Mouse (Mus musculus): ENCODE measurements around the gene Plagl1.
"Not testable (repeated sequence)": the region's sequence is repeated elsewhere in the genome, so short reads cannot be mapped to it uniquely, and the experiment has no call there.

The Plagl1 gene

GRCm38 (mm10) chr10:13060021-13060668, at the start of gene Plagl1:
TSS of gene Plagl1 (plus strand) at chr10:13060504.
- DNase-seq: no peak

DNA sequence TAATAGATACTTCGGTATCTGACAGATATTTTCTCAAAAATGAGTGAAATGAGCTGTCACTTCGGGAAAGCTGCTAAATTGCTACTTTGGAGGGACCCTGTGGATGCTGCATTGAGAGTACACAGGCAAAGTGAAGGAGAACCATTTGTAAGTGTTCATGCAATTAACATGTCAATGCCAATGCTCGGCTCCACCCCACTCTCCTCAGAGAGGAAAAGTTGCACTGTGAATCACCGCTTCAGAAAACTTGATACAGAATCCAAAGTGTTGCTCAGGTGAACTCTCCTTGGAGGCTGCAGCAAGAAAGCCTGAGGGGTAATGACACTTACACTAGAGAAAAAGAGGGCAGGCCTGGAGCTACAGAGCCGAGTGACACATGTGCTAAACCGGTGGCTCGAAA, 46.3 kb upstream of the Plagl1 start:
- no peak for DNase-seq

DNA sequence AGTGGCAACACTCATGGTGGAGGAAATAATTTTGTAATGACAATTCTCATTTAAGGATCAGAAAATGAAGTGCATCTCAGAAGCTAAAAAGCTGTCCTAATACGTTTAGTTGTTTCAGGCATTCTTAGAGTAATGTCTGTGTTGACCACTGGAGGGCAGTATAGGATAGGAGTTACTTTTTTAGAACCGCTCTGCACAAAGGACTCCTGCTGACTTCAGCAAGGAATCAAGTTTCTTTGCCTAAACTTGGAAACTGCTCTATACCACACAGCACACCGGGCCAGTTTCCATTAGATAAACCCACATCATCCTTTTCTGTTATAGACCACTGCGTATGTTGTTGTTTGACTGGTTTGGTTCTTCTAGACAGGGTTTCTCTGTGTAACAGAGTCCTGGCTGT, 43.7 kb upstream of the Plagl1 start:
- DNase-seq: peak; percentile 25

DNA sequence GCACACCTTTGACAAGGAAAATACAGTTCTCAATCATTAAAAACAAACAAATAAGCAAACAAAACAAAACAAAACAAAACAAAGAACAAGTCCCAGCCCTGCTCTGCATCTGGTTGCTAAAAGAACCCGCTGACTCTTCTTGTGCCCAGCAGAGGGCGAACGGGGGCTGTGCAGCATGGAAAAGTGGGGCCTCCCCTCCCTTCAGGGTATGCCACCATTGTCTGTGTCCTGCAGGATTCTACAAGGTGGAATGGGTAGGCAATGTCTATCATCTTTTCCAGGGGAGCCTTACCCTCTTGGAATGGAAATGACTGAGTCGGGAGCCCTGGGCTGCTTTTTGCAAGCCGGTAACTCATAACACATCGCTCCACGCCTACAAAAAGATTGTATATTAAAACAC, 41.8 kb upstream of the Plagl1 start:
- no peak for DNase-seq

DNA sequence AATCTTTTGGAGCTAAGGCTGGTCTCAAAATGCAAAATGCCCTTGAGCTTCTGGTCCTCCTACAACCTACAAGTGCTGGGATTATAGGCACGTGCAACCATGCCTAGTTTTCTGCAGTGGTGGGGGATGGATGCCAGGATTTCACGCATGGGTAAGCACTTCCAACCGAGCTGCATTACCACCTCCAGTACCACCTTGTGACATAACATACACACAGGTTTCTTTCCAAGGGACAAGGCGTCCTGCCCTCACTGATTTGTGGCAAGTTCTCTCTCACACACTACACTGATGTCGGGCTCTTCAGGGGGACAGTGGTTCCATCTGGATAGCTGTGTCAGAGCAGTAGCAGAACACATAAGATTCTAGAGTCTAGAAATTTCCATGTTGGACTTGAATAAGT, 41.3 kb upstream of the Plagl1 start:
- no peak for DNase-seq

- no peak for DNase-seq
Observed at GRCm38 (mm10) chr10:13022103-13022502, 38.2 kb upstream of the Plagl1 start.

DNA sequence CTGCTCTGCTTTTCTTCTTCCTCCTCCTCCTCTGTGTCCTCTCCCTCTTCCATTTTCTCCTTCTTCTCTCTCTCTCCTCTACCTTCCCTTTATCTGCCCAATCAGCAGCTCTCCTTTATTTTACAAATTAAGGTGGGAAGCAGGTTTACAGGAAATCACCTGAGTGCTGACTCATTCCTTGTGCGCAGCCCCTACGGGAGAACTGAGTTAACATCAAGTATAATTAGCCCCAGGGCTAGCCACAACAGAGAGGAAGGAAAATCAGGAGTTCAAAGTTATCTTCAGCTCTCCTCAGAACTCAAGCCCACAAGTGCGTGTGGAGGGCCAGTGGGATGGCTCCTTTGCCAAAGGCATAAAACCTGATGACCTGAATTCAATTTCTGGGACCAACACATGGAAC, 36.3 kb upstream of the Plagl1 start:
- not testable (repeated sequence) for DNase-seq

- no peak for DNase-seq
Observed at GRCm38 (mm10) chr10:13027702-13028101, 32.6 kb upstream of the Plagl1 start.

- DNase-seq: no peak
Observed at GRCm38 (mm10) chr10:13028215-13028614, 32.1 kb upstream of the Plagl1 start.

DNA sequence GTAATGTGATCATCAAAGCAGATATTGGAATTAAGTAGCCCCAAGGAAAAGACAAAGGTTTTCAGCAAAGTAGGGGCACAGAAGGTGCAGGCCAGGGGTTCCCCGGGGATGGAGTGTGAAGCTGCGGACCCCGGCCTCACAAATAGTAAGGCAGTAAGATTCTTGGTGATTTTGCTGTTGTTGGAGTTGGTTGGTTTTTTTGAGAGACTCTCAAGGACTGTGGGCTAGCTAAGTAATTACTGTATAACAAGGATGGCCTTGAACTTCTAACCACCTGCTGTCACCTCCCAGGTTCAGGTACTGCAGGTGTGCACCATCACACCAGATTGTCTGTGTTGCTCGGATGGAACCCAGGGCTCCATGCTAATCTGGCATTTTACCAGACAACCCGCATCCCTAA, 30.9 kb upstream of the Plagl1 start:
- DNase-seq: no peak

DNA sequence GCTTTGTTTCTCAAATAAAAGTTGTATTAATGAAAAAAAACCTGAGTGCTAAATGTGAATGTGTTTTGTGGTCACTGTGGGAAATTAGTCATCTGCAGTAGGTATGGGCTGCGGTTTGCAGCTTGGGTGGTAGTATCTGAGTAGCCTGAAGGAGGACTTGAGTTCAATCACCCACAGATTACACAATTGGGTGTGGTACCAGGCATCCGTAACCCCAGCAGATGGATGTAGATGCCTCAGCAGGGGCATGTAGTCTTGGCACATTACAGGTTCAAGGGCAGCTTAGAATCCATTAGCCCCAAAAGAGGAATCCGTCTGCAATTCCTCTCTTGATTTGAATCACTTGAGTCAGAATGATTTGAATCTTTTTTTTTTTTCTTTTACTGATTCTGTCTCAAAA, 25.0 kb upstream of the Plagl1 start:
- no peak for DNase-seq

GRCm38 (mm10) chr10:13039637-13040174, 20.6 kb upstream of the Plagl1 start:
- DNase-seq: no peak

DNA sequence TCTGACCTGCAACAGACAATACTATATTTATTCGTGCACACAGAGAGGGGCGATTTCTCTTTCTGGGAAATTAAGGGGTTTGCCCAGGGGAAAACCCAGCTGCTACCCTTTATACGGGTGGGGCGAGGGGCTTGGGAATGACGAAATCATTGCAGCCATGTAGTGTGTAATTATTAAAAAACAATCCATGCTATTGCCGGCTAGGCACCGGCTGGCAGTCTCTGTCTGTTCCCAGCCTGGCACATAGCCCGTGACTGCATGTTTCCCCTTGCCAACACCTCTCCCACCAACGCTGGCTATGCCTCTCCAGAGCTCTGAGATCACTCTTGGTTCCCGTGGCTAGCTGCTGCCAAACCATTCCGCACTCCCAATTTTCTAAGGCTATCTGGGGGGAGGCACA, 15.6 kb upstream of the Plagl1 start:
- no peak for DNase-seq

DNA sequence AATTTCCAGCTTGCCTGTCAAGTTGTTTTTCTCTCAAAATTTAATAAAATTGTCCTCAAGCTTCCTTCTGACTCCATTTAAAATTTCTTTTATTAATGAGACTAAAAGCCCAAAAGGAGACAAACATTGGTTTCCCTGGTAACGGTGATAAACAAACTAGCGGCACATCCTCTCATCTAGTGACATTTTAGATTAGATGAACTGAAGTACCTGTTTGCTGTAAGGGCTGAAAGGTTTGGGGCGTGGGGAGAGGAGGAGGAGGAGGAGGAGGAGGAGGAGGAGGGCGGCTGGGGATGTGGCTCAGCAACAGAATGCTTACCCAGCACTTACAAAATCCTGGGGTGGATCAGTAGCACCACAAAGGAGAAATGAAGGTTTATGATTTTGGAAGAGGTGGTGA, 12.5 kb upstream of the Plagl1 start:
- DNase-seq: no peak

DNA sequence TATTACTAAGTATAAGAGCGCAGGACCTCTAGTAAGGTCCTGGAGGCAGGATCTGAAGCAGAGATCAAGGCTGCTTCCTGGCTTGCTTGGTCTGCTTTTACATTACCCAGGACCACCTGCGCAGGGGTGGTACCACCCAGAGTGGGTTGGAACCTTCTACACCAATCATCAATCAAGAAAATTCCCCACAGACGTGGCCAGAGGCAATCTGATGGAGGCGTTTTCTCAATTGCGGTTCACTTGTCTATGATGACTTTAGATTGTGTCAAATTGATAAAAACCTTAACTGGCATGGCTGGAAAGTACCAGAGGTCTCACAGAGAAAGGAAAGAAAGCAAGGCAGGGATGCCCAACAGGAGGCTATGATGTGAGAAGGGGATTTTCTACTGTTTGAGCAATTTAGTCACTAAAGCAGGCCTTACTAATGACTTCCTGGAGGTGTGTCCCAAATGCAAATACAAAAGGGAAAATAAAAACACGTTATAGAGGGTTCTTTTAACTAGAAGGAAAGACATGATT, 3.4 kb upstream of the Plagl1 start:
- DNase-seq: no peak

DNA sequence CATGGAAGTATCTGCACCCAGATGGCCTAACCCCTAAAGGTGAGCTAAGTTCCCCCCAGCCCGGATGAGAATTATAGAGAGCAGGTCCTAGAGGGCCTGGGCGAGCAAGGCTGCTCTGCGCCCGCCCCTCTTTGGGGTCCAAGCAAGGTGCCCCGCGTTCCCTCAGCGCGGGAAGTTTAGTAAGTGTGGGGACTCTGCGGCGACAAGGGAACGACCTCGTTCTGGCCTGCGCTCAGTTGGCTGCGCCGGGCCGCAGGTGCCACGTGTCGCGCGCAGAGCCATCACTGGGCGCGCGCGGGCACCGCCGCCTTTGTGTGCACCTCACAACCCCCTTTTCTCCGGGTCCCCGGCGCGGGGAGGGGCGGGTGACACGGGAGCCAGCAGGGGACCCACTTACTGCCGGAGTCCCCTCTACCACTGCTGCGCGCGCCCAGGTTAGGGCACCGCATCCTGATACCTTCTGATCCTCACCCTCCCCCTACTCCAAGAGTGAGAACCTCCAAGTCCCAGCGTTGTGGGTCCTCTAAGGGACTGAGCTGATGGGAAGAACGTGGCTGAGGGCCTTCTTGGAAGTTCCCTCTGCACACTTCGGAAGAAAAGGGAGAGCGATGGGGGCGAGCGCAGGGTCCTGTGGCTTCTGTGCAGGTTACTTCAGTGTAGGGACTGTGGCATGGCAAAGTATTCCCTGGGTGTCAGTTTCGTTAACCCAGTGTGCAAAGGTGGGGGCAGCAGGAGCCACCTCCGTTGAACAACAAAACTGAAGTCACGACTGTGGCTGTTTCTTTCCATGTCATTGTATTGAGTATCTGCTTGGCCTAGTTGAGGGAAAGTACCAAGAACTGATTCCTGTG, 742 bp downstream of the Plagl1 start:
- DNase-seq: no peak

DNA sequence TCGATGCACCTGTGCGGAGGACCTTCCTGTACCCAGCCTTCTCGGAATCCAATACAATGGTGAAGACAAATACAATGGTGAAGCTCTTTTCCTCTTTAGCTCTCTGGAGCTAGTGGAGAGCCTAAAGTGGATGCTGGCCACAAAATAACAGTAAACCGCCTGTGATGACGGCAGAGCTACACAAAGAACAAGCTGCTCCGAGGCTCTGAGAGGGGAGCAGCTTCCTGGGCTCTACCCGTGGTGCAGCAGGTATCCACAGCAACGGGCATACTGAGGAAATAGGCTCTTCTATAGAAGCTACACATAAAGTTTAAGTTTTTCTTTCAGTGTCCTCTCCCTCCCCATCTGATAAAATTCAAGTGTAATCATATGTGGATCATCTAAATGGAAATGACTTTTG, 2.1 kb downstream of the Plagl1 start:
- no peak for DNase-seq

DNA sequence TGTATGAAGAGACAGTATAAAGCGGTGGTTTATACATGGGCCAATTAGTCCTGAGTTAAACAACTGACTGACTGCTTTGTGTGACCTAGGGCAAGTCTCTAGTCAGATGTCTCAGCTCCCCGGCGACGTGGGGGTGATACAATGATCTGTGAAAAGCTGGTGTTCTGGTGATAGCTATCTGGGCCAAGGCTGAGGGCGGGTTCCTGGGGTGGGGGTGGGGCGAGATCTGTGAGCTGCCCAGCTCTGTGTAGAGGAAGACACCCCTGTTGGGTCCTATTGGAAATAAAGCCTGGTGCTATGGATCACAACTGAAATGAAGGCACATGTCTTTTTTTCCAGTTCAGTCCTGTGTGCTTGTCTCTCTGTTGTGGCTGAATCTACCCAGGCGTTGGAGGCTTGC, 3.2 kb downstream of the Plagl1 start:
- no peak for DNase-seq

DNA sequence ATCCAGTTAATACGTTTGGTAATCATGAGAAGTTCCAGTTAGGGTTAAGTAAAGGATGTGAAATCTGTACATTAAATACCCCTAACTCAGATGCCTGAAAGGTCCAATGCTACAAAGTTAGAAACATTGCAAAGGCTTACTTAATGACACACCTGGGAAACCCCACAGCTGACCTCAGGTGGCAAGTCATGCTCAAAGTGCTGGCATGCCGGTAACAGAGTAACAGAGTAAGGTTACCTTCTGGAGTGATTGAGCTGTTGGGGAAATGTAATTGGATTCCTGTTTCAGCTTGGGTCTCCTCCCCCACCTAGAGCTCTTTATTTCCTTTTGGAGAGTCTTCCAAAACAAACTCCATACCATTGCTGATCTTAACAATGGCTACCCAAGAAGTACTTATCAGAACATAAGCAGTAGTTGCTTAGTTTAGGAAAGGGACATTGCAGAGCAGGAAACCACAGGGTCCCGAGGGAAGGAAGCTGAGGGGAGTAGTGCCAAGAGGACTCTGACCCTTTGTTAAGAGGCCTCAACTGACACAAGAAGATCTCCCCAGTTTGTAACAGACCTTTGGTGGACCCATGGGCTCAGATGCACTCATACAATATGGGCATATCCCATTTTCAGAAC, 4.9 kb downstream of the Plagl1 start:
- no peak for DNase-seq

- DNase-seq: no peak
Observed at GRCm38 (mm10) chr10:13071031-13071430, 10.7 kb downstream of the Plagl1 start.

DNA sequence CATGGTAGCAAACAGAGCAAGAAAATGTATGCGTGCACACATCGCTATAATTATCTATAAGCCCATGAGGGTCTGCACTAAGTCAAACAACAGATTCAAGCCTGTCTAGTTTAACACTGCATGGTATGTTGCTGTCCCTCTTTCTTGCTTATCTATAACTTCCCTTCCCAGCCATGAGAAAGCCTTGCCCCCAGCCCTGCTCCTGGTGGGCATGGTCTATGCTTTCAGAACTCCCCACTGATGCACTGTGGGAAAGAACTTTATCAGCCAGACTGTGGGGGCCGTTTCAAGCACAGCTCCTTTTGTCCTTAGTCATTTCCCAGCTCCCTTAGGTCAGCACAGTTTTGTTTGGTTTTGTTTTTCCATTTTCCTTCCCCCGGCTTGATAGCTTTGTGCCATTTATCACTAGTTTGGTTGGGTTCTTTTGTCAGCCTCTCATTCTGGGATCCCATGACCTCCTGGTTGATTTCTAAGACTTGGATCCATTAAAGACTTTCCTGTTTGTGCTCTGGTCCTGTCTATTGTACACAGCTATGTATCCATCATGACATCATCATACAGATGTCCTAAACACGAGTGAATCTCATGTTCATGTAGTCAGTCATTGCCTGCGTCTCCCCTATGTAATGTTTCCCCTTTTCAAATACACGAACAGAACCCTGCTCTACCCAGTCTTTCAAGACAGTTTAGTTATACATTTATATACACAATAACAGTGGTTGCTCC, 16.7 kb downstream of the Plagl1 start:
- no peak for DNase-seq

DNA sequence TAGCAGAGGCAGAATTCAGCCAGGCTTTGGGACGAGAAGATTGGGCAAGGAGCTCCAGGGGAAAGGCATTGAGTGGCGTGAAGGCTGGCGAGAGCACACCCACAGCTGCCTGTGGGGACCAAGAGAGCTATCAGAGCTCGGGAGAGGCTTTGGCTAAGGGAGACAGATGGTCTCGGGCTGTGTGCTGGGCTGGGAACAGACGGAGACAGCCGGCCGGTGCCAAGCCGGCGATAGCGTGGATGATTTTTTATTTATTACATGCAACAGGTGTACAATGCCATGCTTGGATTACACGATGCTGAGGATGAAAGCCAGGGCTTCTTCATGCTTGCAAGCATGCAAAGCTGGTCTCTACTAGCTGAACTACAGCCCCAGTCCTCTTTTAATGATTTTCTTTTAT, 22.2 kb downstream of the Plagl1 start:
- DNase-seq: peak; percentile 53
